Mouse (Mus musculus): ENCODE measurements around the gene Wscd1.

DNA sequence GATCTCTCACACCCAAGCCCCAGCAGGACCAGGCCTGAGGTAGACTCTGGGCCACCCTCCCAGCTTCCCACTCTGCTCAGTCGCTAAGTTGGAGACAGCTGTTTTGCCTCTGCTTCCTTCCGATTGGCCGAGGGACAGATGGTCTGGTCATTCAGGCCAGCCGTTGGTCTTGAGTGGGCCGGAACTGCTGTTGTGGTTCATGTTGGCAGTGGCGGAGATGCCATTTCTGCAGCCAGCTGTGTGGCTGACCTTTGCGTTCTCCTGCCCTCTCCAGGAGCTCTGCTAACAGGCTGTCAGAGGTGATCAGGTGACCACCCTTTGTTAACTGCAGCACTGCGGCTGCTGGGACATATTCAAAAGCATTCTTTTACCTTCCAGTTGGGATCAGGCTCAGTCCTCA, 20.0 kb downstream of the Wscd1 start:
- TF ChIP-seq POLR2A (IDR thresholded peaks at IDR 0.05; ENCODE audit: borderline replicate concordance, extremely low read depth, insufficient read depth, insufficient read length, poor library complexity, severe bottlenecking) (no peak), CTCF (IDR thresholded peaks at IDR 0.05; ENCODE audit: borderline replicate concordance, extremely low read depth, insufficient read depth, insufficient read length) (no peak)

All from brain, embryonic 14.5 days (tissue).